Mouse (Mus musculus) urinary bladder, postnatal 4 days (tissue): Measurements from ENCODE around the gene Lrrc75b.
"Not testable (repeated sequence)": the region's sequence is repeated elsewhere in the genome, so short reads cannot be mapped to it uniquely, and the experiment has no call there.

Experiments used
- DNase-seq, 2 experiments: peaks; one replicate each; pipeline ENCODE4 v3.0.0; 2021 to 2022; ENCODE audit warnings: low spot score in 2 of 2

Gene Lrrc75b

GRCm38 (mm10) chr10:75568029-75568428, 7.9 kb upstream of the Lrrc75b start:
- no peak for DNase-seq

GRCm38 (mm10) chr10:75566765-75567164, 6.6 kb upstream of the Lrrc75b start:
- not testable (repeated sequence) for DNase-seq

GRCm38 (mm10) chr10:75566321-75566720, 6.2 kb upstream of the Lrrc75b start:
- peak in 1 of 2 experiments; percentile 43 for DNase-seq

- peak in 1 of 2 experiments; percentile 40 for DNase-seq
These were observed 5.8 kb upstream of the Lrrc75b start for GRCm38 (mm10) chr10:75565906-75566305.

GRCm38 (mm10) chr10:75565436-75565835, 5.3 kb upstream of the Lrrc75b start:
- peak in 1 of 2 experiments; percentile 53 for DNase-seq

- DNase-seq = no peak
These were observed 4.6 kb upstream of the Lrrc75b start for GRCm38 (mm10) chr10:75564687-75565265.

GRCm38 (mm10) chr10:75562596-75562995, 2.5 kb upstream of the Lrrc75b start:
- no peak for DNase-seq

GRCm38 (mm10) chr10:75561071-75561654, 1.0 kb upstream of the Lrrc75b start, which contains the start of gene Ggt1:
Gene Ggt1 (plus strand): TSS chr10:75561604.
- DNase-seq = no peak

GRCm38 (mm10) chr10:75560549-75560899, 394 bp upstream of the Lrrc75b start:
- DNase-seq = no peak

- DNase-seq = no peak
These were observed 972 bp downstream of the Lrrc75b start for GRCm38 (mm10) chr10:75559041-75559675.

- peak in 1 of 2 experiments; percentile 56 for DNase-seq
These were observed 1.6 kb downstream of the Lrrc75b start for GRCm38 (mm10) chr10:75558515-75558914.

GRCm38 (mm10) chr10:75556026-75556425, 4.1 kb downstream of the Lrrc75b start:
- DNase-seq = peak; percentile 48 to 59

- no peak for DNase-seq
These were observed 4.6 kb downstream of the Lrrc75b start for GRCm38 (mm10) chr10:75555557-75555956.

GRCm38 (mm10) chr10:75554090-75554489, 6.0 kb downstream of the Lrrc75b start:
- no peak for DNase-seq

- DNase-seq = no peak
These were observed 7.3 kb downstream of the Lrrc75b start for GRCm38 (mm10) chr10:75552701-75553450.

GRCm38 (mm10) chr10:75552106-75552505, 8.0 kb downstream of the Lrrc75b start:
- DNase-seq = no peak

- no peak for DNase-seq
These were observed 9.0 kb downstream of the Lrrc75b start for GRCm38 (mm10) chr10:75551175-75551574.

GRCm38 (mm10) chr10:75549886-75550285, 10.2 kb downstream of the Lrrc75b start:
- no peak for DNase-seq

GRCm38 (mm10) chr10:75548486-75548885, 11.6 kb downstream of the Lrrc75b start:
- no peak for DNase-seq

- no peak for DNase-seq
These were observed 12.2 kb downstream of the Lrrc75b start for GRCm38 (mm10) chr10:75547901-75548300.

GRCm38 (mm10) chr10:75536123-75536522, 24.0 kb downstream of the Lrrc75b start:
- DNase-seq = no peak

- no peak for DNase-seq
These were observed 24.7 kb downstream of the Lrrc75b start for GRCm38 (mm10) chr10:75535423-75535822.
